Mouse (Mus musculus): ENCODE data around the gene Gpr4. TPM values are rescaled to one million over a fixed set of nuclear protein-coding genes. Genes with fewer than 3 reads are reported as not detected.
A peak's percentile ranks its signal among the peaks of the same experiment; 100 is the strongest.

The Gpr4 gene
- total RNA-seq (2021), result 1 to 10 TPM; 2.1 to 4.6 TPM

DNA sequence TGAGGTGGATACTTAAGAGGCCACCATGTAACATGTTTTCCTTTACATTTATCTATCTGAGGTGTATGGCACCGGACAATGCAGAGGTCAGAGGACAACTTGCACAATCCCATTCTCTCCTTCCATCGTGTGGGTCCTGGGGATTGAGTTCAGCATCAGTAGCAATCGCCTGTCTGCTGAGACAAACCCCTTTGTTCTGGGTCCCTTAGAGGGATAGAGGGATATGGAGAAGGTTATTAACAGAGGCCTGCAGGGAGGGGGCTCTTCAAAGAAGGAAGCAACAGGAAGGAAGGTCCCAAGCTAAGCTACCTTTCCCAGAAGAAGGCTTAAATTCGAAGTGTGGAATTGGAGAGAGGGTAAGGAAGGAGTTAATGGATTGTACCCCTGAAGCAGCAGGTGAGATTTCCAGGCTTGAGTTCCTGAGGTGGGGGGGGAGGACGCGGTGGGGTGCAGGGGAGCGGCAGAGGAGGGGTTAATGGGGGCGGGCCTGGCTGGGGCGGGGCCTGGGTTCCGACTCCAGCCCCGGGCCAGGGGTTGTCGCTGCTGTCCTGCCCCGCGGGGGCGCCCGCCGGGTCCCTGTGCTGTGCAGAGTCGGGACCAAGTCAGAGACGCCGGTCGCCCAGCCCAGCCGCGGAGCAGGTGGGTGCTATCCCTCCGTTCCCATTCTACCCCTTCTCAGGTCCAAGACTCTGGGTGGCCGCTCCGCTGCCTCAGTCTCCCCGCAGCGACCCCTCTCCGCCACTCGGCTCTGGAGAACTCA, at the start of gene Gpr4:
Gpr4 (plus strand) TSS at position 543 of the 760 bp plus-strand sequence.
- intact Hi-C loops (cut with DNase I), result no loop called here
- no peak for DNase-seq (ENCODE audit: low spot score in 2 of 2)

DNA sequence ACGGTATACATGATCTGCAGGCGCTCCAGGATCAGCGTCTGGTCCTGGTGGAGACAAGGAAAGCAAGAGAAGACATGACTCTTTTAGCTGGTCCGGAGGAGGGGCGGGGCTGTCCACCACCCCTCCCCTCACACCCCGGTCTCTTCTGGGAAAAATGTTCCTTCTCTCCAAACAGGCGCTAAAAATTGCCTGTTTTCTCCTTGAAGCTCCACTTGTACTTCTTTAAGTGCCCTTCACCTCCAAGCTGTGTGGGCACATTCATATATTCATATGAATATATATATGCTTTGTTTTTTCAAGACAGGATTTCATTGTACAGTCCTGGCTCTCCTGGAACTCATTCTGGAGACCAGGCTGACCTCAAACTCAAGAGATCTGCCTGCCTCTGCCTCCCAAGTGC, 49.4 kb upstream of the Gpr4 start:
- DNase-seq (ENCODE audit: low spot score in 2 of 2), result no peak
- intact Hi-C loops (cut with DNase I), result no loop called here

DNA sequence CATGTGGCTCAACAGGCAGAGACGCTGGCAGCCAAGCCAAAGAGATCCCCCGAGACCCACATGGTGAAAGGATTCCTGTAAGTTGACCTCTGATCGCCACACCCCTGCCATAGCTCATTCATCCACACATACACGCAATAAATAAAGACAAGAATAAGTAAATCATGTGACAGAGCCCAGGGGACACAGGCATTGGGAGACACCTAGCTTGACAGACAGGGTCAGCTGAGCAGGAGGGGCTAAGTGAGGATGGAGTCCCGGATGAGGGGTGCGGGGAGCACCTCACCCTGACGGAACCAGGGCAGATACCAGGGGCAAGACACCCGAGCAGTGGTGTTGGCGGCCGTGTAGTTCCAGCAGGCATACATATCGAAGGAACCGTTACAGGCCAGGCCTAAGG, 48.6 kb upstream of the Gpr4 start:
- intact Hi-C loops (cut with DNase I), result no loop called here

DNA sequence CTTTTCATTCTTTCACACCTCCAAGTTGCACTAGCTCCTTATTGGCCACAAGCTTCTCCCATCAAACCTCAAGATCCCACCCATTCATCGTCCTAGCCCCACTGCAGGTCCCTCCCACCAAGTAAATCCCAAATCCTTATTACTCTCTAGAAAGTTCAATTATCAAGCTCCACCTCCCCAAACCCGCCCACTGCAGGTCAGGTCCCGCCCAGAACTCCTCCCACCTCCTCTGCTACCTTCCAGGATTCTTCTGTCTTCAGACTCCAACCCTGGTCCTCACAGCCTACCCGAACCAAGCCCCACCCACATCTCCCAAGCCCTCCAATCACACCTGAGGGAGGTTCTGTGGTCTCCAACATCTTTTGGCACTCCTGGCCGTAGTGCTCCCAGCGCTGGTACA, 48.1 kb upstream of the Gpr4 start:
- intact Hi-C loops (cut with DNase I), result no loop called here
- DNase-seq (ENCODE audit: low spot score in 2 of 2), result no peak

More for the DNA sequence above, 48.6 kb upstream of the Gpr4 start:
- DNase-seq (ENCODE audit: low spot score in 2 of 2), result no peak

DNA sequence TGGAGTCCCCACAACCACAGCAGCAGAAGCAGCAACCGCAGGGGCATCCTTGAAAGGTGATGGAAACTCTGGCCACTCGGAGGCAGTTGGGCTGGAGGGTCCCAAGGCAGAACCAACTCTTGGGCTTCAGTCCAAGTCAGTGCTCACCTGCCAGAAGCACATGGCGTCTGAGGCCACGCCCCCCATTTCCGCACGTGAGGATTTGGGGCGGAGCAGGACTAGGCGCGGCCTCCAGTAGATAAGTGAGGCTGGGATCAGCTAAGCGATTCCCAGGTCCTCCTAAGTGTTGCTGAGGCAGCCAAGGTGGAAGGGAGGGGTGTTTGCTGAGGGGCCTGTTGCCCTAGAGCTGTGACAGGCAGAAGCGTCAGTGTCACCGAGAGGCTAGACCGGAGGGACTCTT, 47.4 kb upstream of the Gpr4 start:
- no peak for DNase-seq (ENCODE audit: low spot score in 2 of 2)
- intact Hi-C loops (cut with DNase I), result no loop called here

DNA sequence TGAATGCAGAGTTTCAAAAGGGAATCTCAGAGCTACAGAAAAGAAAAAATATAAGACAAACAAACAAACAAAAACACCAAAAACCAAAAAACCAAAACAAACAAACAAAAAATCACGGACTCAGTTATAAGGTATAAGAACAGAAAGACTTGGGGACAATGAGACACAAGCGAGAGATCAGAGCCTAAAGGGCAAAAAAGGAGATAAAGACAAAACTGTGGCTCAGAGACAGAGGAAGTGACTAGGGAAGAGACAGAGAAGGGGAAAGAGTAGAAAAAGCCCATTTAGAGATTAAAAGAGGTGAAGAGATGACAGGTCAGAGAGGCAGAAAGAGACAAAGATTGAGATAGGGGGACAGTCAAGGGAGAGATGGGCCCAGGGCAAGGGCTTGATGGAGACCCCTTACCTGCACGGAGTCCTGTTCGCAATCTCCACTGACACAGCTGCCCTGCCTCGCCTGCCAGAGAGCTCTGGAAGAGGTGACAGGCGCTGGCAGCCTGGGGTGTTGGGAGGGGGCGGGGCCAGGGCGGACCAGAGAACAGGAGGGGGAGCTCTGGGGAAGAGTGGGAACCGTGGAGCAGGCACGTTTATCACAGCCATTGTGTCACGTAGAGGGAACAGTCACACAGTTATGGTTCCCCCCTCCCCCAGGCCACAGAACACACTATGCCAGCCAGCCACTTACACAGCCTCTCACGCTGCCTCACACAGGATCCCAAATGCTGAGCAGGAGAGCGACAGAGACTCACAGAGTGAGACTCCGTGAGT, 46.5 kb upstream of the Gpr4 start, which contains the start of gene Gipr:
Gipr (minus strand) TSS at position 472 of the 768 bp plus-strand sequence.
- DNase-seq (ENCODE audit: low spot score in 2 of 2), result no peak
- intact Hi-C loops (cut with DNase I), result no loop called here

DNA sequence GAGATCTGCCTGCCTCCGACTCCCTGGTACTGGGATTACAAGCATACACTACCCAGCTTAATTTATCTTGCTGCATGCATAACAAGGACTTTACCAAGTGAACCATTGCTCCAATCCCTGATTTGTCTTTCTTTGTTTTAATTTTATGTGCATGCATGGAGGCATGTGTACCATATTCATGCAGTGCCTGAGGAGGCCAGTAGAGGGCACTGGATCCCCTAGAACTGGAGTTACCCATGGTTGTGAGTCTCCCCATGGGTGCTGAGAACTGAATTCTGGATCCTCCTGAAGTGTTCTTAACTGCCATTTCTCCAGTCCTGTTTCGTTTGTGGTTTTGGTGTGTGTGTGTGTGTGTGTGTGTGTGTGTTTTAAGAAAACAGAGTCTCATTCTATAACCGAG, 45.3 kb upstream of the Gpr4 start:
- intact Hi-C loops (cut with DNase I), result no loop called here

DNA sequence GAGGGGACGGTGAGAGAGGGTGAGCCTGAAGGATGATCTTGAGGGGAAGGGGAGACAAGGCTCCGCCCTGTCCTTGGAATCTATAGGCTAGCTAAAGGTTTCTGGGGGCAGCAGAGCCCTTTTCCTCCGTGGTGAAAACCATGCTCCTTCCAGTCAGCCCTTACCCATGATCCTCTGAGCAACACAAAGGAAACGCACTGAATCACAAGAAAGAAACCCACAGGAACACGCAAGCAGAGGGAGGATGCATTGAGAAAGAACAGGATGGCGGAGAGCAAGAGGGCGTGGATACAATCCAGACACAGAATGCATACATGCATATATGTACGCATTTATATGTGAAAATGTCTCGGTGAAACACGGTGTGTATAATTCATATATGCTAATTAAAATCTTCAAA, 42.8 kb upstream of the Gpr4 start:
- no peak for DNase-seq (ENCODE audit: low spot score in 2 of 2)
- intact Hi-C loops (cut with DNase I), result no loop called here

More for the DNA sequence above, 45.3 kb upstream of the Gpr4 start:
- DNase-seq (ENCODE audit: low spot score in 2 of 2), result no peak

DNA sequence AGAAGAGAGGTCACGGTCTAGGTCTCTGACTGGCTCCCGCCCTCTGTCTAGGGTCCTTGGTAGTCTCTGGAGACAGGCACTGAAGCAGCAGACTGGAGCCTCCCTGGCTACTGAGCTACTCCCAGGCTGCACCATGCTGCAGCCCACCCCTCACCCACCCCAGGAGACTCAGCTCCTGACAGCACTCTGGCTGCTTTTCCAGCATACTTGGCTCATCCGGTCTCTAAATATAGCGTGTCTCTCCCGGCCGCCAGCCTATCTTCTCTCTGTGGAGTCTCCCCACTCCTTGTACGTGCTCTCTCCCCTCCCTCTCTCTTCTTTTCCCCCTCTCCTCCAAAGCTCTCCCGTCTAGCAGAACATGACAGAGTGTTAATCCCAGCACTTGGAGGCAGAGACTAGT, 42.2 kb upstream of the Gpr4 start:
- DNase-seq (ENCODE audit: low spot score in 2 of 2), result peak; percentile 50 to 59
- intact Hi-C loops (cut with DNase I), result loop anchor here (1.0 kb wide), 1 partner anchor 14 kb away; no protein-coding TSS in a partner anchor

DNA sequence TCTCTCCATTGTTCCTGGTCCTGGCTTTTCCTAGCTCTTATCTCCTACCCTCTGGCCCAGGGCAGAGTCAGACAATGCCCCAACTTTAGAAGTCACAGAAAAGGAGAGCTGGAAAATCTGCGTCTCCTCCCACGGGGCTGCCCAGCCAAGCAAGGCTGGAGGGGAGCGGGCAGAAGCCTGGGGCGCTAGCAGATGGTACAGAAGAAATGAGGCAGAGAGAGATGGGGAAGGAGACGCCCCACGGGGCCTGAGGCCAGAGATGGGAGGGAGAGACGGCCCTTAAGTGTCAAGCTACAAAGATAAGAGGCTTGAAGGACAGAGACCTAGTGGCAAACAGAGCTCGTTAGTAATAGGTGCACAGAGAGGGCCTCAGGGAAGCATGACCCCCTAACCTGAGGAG, 40.5 kb upstream of the Gpr4 start:
- DNase-seq (ENCODE audit: low spot score in 2 of 2), result no peak
- intact Hi-C loops (cut with DNase I), result no loop called here

DNA sequence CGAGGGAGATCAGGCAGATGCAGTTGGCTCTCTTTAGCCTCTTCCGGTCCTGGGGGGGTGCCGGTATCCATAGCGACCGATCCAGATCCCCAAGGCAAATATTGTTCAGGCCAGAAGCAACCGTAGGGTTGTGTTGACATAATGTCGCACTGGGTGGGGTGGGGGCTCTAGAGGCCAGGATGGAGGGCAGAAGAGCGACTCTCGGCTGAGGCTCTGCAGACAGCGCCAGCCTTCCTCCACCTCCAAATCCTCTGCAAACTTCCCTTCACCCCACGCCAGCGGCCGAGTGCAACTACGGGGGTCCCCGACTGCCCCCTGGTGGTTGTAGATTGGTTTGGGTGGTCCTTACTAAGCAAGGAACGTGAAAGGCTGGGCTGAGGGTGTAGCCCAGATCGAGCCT, 39.5 kb upstream of the Gpr4 start:
- peak; percentile 74 to 85 for DNase-seq (ENCODE audit: low spot score in 2 of 2)
- intact Hi-C loops (cut with DNase I), result no loop called here

DNA sequence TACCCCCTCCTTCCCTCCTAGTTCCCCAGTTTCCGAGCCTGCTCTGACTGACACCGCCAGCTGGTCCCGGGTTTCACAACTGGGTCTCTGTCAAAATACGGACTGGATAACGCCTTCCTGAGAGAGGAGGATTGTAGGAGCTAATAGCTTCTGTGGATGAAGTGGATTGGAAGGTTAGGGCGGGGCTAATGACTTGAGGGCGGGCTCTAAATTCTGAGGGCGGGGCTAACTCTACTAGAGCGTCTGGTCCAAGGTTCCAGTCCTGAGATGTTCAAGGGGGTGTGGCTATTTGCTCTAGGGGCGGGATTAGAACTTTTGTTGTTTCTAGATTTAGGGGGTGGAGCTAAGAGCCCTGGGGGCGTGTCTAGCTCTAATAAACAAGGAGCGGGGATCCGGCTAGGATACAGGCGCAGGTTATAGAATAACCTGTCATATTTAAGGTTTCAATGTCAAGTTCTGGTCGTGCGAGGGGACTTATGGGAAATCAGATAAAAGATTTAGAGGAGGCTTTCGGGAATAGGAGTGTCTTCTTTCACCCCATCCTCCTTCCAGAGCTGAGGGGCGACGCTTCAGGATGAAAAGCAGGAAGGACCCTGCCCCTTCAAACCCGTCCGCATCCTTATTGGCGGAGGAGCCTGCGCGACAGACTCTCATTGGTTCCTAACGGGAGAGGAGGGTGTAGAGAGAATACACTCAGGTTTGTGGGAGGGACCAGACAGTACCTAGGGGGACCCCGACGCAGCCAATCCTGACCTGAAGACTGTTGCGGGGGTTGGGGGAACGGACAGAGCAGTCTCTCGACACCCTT, 36.4 kb upstream of the Gpr4 start, which contains the start of gene Eml2:
Eml2 (plus strand) TSS at position 714 of the 808 bp plus-strand sequence.
- intact Hi-C loops (cut with DNase I), result loop anchor here (5.0 kb wide), 1 partner anchor 166 kb away; the partner anchor contains the start of gene Ercc1
- DNase-seq (ENCODE audit: low spot score in 2 of 2), result peak; percentile 68 to 87

DNA sequence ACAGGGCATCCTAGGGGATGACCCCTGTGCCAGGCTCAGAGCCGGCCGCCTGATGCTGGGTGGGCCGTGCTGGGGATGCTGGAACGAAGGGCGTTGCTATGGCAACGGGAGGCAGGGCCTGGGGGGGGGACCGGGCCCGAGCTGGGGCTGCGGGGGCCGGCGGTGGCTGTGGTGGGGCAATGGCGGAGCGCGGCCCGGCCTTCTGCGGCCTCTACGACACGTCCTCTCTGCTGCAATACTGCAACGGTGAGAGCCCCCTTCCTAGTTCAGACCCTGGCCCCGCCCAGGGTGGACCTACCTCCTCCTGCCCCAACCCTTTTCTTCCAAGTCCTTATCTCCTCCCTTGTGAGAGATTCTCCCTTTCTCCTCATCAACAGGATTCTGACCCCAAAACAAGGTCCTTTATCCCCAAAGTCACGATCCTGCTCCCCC, 35.8 kb upstream of the Gpr4 start:
- intact Hi-C loops (cut with DNase I), result loop anchor here (5.0 kb wide), 1 partner anchor 166 kb away; the partner anchor contains the start of gene Ercc1
- DNase-seq (ENCODE audit: low spot score in 2 of 2), result peak in 1 of 2 experiments; percentile 89

DNA sequence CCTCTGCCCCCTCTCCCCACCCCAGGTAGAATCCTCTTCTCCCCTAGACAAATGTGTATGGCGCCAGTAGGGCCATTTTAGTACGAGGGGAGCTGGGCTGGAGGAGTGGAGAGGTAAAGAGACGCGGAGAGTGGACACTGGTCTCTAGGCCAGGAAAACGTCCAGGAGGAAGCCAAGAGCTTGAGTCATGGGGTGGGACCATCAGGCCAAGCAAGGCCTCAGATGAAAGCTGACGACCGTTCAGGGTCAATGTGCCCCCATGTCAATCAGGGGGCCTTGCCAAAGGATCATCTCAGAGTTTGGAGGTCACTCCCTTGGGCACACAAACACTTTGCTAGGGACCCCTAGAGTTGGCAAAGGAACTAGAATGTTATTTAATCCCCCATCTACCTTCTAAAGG, 35.1 kb upstream of the Gpr4 start:
- no peak for DNase-seq (ENCODE audit: low spot score in 2 of 2)
- intact Hi-C loops (cut with DNase I), result loop anchor here (5.0 kb wide), 1 partner anchor 165 kb away; the partner anchor contains the start of gene Ercc1

DNA sequence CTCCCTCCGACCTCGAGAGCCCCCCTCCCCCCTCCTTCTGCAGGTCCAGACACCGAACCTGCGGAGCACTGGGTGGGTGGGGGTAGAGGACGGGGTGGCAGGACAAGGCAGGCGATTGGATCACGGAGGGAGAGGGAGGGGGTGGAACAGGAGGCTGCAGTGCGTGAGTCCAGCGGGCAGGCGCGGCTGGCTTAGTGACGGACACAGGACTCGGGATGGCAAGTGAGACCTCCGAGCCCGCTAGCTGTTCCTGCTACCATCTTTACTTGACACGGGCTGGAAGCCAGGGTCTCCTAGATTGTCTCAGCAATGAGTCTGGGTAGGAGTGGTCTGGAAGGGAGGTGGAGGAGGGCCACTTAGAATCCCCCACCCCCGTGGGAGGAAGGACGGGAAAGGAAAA, 34.3 kb upstream of the Gpr4 start:
- intact Hi-C loops (cut with DNase I), result loop anchor here (5.0 kb wide), 1 partner anchor 164 kb away; the partner anchor contains the start of gene Ercc1
- DNase-seq (ENCODE audit: low spot score in 2 of 2), result peak; percentile 56 to 63

DNA sequence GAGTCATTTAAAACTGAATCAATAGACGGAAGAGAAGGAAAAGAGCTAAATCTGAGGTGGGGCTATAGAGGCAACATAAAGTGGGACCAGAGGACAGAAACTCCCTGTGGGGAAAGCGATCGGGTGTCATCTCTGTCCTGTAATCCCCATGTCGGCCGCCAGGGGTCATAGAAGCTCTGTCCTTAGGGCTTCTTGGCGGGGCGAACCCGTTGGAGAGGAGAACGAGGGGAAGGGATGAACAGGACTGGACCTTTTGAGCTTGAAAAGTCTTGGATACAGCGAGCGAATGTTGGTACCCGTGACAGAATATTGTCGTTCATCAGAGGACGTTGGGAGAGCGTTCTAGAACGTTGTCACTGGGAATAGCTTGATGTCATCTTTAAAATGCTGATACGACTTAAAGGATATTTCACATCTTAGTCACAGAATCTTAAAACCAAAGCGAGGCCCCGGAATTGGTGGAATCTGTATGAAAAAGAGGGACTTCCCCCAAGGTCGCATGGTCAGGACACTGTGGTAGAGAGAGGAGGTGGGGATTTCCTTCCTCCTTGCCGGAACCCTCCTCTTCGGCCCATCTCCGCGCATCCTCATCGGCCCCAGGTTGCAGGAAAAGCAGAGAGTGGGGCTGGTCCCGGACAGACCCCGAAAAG, 33.8 kb upstream of the Gpr4 start:
- intact Hi-C loops (cut with DNase I), result loop anchor here (5.0 kb wide), 1 partner anchor 164 kb away; the partner anchor contains the start of gene Ercc1
- peak; percentile 83 to 87 for DNase-seq (ENCODE audit: low spot score in 2 of 2)

DNA sequence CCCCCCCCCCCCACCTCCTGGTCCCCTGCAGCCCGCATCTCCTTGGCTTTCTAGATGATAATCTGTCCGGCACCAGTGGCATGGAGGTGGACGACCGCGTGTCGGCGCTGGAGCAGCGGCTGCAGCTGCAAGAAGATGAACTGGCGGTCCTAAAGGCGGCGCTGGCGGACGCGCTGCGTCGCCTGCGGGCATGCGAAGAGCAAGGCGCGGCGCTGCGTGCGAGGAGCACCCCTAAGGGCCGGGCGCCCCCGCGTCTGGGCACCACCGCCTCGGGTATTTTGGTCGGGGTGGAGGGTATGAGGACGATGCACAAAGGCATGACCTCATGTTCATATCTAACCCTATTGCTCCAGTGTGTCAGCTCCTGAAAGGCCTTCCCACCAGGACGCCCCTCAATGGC, 33.2 kb upstream of the Gpr4 start:
- intact Hi-C loops (cut with DNase I), result loop anchor here (5.0 kb wide), 1 partner anchor 163 kb away; the partner anchor contains the start of gene Ercc1
- DNase-seq (ENCODE audit: low spot score in 2 of 2), result peak; percentile 62 to 66

DNA sequence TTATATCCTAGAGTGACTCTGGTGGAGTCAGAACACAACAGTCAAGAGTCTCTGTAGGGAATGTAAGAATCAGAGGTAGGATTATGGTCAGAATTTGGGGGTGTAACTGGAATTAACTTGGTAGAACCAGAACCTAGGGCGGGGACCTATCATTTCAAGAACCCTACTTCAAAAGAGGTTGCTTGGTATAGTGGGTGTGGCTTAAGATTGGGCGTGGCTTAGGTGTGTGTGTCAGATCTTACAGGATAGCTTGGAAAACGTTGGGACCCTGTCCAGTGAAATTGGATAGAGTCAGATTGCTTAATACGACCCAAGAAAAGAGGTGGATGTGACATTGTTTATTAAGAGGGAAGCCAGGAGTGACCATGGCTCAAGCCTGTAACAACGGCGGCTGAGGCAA, 32.4 kb upstream of the Gpr4 start:
- no peak for DNase-seq (ENCODE audit: low spot score in 2 of 2)
- intact Hi-C loops (cut with DNase I), result loop anchor here (5.0 kb wide), 1 partner anchor 162 kb away; the partner anchor contains the start of gene Ercc1

DNA sequence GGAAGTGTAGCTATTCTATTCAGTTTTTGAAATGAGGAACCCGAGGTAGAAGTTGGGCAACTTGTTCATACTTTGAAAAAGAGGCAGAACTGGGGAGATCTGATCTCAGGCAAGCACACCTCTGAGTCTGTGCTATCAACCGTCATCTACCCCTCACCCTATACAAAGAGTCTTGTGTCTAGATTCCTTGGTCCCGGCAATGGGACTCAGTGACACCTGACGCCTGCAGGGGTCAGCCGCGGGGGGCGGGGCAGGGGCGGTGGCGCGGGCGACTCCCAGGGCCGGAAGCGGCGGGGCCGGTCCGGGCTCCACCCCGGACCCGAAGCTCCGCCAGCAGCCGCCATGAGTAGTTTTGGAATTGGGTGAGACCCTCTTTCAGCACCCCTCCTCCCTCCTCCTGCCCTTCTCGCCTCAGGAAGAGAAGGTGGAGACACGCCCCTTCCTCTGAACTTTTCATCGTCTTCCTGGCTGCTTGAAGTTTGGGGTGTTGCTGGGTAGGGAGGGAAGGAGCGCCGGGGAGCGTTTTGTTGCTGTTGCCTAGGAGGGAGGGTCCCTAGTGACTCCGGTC, 31.4 kb upstream of the Gpr4 start:
- DNase-seq (ENCODE audit: low spot score in 2 of 2), result no peak
- intact Hi-C loops (cut with DNase I), result no loop called here
